Comparison of ENCODE assay signal across 20 mouse cellular contexts in genomic region chr16:49773068-49773467, GRCm38 (mm10). TPM values are rescaled to one million over a fixed set of nuclear protein-coding genes. Genes with fewer than 3 reads are reported as not detected.
DNase-seq lines count a peak whose midpoint lies in the region; ATAC-seq and TF ChIP-seq lines count a peak whose summit lies in the region.
"Had no signal": no experiment of that assay in that cellular context is flagged by ENCODE, and none has a peak within 500 bp of the region (broad histone marks: within the 10 kb centered on the region; RNA-seq: fewer than 3 reads in every experiment).

No protein-coding gene starts in this region.

- peak overlapping the region; percentile 32 for H3K4me3 ChIP-seq in erythroblast, embryonic 14.5 days (replicated peaks)
- no peak overlapping the region for H3K4me3 ChIP-seq in bone marrow, adult 2 months (replicated peaks; ENCODE audit: control insufficient read depth, low read depth, low read length)
- no peak overlapping the region for H3K4me3 ChIP-seq in liver, embryonic 14.5 days (ENCODE audit: insufficient read depth in 1 of 2, low read depth in 2 of 2, low read length in 2 of 2)
- no peak overlapping the region for H3K4me3 ChIP-seq in forebrain, embryonic 10.5 days
- H3K4me3 ChIP-seq: embryonic facial prominence, embryonic 12.5 days; forebrain, embryonic 15.5 days; heart, embryonic 13.5 days; hindbrain, embryonic 15.5 days had no signal

- no peak for DNase-seq in liver, embryonic 14.5 days (ENCODE audit: low read depth in 3 of 3, low spot score in 3 of 3)
- DNase-seq in left cerebral cortex, adult 11 months (ENCODE audit: low spot score), result no peak
- no peak for DNase-seq in forebrain, embryonic 10.5 days (ENCODE audit: extremely low spot score, low spot score)
- no peak for DNase-seq in right cerebral cortex, postnatal 14 days
- DNase-seq: adrenal gland, postnatal 25 days; cerebellum, adult 2 months; cerebellum, postnatal 10 days; gastrocnemius, postnatal 36 days; heart, adult 11 months; heart, postnatal 36 days had no signal

- H3K27ac ChIP-seq in bone marrow, adult 2 months (ENCODE audit: control insufficient read depth, insufficient read depth, low read depth, low read length, poor library complexity), result peak overlapping the region; percentile 62
- H3K27ac ChIP-seq in liver, embryonic 14.5 days, result peak overlapping the region; percentile 98
- no peak overlapping the region for H3K27ac ChIP-seq in forebrain, embryonic 10.5 days
- H3K27ac ChIP-seq: embryonic facial prominence, embryonic 12.5 days; forebrain, embryonic 15.5 days; heart, embryonic 13.5 days; hindbrain, embryonic 15.5 days had no signal

- peak overlapping the region; percentile 58; the same call in 1 of the 2 replicates for H3K9ac ChIP-seq in liver, embryonic 14.5 days (replicated peaks)
- H3K9ac ChIP-seq: embryonic facial prominence, embryonic 12.5 days; forebrain, embryonic 15.5 days; heart, embryonic 13.5 days; hindbrain, embryonic 15.5 days had no signal

- TF ChIP-seq CTCF in bone marrow, adult 2 months (IDR thresholded peaks at IDR 0.05; ENCODE audit: control insufficient read depth, insufficient read depth, low read length), result no peak
- TF ChIP-seq CTCF in liver, embryonic 14.5 days (IDR thresholded peaks at IDR 0.05; ENCODE audit: low read depth), result no peak

- TF ChIP-seq POLR2A in bone marrow, adult 2 months (IDR thresholded peaks at IDR 0.05; ENCODE audit: borderline replicate concordance, control insufficient read depth, low read depth, low read length), result no peak

- peaks cover 100% of the 10 kb centered on the region for H3K4me1 ChIP-seq in erythroblast, embryonic 14.5 days (ENCODE audit: control insufficient read depth)
- peaks cover 13% of the 10 kb centered on the region for H3K4me1 ChIP-seq in bone marrow, adult 2 months (ENCODE audit: control insufficient read depth, insufficient read depth, low read length)
- H3K4me1 ChIP-seq in liver, embryonic 14.5 days (replicated peaks; ENCODE audit: control insufficient read depth in 2 of 2, insufficient read depth in 2 of 2, low read length in 1 of 2), result peaks cover 89% of the 10 kb centered on the region in 2 experiments
- 0 out of 2 replicates have a peak, but pooled peaks cover 5% of the 10 kb centered on the region for H3K4me1 ChIP-seq in forebrain, embryonic 10.5 days
- H3K4me1 ChIP-seq: embryonic facial prominence, embryonic 12.5 days; forebrain, embryonic 15.5 days; hindbrain, embryonic 15.5 days had no signal

- WGBS in bone marrow, adult 2 months, result 22% methylated on average over 1 of the region's 1 CpGs
- WGBS in liver, embryonic 14.5 days (ENCODE audit: insufficient replicate concordance), result 35% methylated on average over 1 of the region's 1 CpGs
- WGBS in forebrain, embryonic 10.5 days, result 95% methylated on average over 1 of the region's 1 CpGs

- no peaks in the 10 kb centered on the region for H3K9me3 ChIP-seq in erythroblast, embryonic 14.5 days (ENCODE audit: control insufficient read depth, low read length)
- H3K9me3 ChIP-seq in liver, embryonic 14.5 days (ENCODE audit: control insufficient read depth, low read length), result no peaks in the 10 kb centered on the region
- H3K9me3 ChIP-seq in forebrain, embryonic 10.5 days, result no peaks in the 10 kb centered on the region
- H3K9me3 ChIP-seq: embryonic facial prominence, embryonic 12.5 days; forebrain, embryonic 15.5 days; heart, embryonic 13.5 days; hindbrain, embryonic 15.5 days had no signal

- H3K27me3 ChIP-seq in erythroblast, embryonic 14.5 days (ENCODE audit: control insufficient read depth), result no peaks in the 10 kb centered on the region
- no peaks in the 10 kb centered on the region for H3K27me3 ChIP-seq in liver, embryonic 14.5 days (ENCODE audit: control insufficient read depth, insufficient read depth, low read length)
- H3K27me3 ChIP-seq in forebrain, embryonic 10.5 days (ENCODE audit: poor library complexity, severe bottlenecking), result no peaks in the 10 kb centered on the region
- H3K27me3 ChIP-seq: embryonic facial prominence, embryonic 12.5 days; forebrain, embryonic 15.5 days; heart, embryonic 13.5 days; hindbrain, embryonic 15.5 days; Patski had no signal

- ATAC-seq in erythroblast, adult 5-6 weeks (replicated peaks; ENCODE audit: low FRiP score, poor library complexity, severe bottlenecking), result no peak
- ATAC-seq in liver, embryonic 14.5 days (ENCODE audit: insufficient read depth), result no peak
- ATAC-seq: activated CD4-positive, CD25-positive, alpha-beta regulatory T cell, adult 4 months; forebrain, embryonic 15.5 days; inflammation-experienced regulatory T-cells, adult 6 months; Patski had no signal

- H3K4me2 ChIP-seq in liver, embryonic 14.5 days (ENCODE audit: low read depth), result peak overlapping the region; percentile 35
- H3K4me2 ChIP-seq: embryonic facial prominence, embryonic 12.5 days; forebrain, embryonic 15.5 days; heart, embryonic 13.5 days; hindbrain, embryonic 15.5 days had no signal

- peaks cover 7% of the 10 kb centered on the region for H3K36me3 ChIP-seq in erythroblast, embryonic 14.5 days (ENCODE audit: control insufficient read depth)
- no peaks in the 10 kb centered on the region for H3K36me3 ChIP-seq in liver, embryonic 14.5 days (replicated peaks; ENCODE audit: control insufficient read depth, insufficient read depth, low read depth)
- no peaks in the 10 kb centered on the region for H3K36me3 ChIP-seq in forebrain, embryonic 10.5 days (replicated peaks)
- H3K36me3 ChIP-seq: embryonic facial prominence, embryonic 12.5 days; forebrain, embryonic 15.5 days; heart, embryonic 13.5 days; hindbrain, embryonic 15.5 days had no signal

- peak; percentile 36; the same call in 1 of the 2 replicates for TF ChIP-seq EP300 in liver, embryonic 14.5 days (IDR thresholded peaks at IDR 0.05; ENCODE audit: low read depth)

RNA-seq across cellular contexts. Expression of gene Cd47, which starts 27.3 kb away (rescaled TPM):
- polyA plus RNA-seq in erythroblast, embryonic 14.5 days (2012), result 19.2 and 22.4 TPM in 2 replicates
- 738 and 836 TPM in 2 replicates for total RNA-seq in erythroblast, adult 5-6 weeks (2015; ENCODE audit: low replicate concordance)
- 851 and 940 TPM in 2 replicates for total RNA-seq in erythroblast, adult 5-6 weeks (2017; ENCODE audit: low replicate concordance)
- 159 and 163 TPM in 2 replicates for polyA plus RNA-seq in bone marrow, adult 2 months (2011; ENCODE audit: insufficient read depth, insufficient read length, low replicate concordance, missing spikeins)
- 54.3 and 82.5 TPM in 2 replicates for polyA plus RNA-seq in liver, embryonic 14.5 days (2012; rRNA removed)
- 331 and 345 TPM in 2 replicates for polyA plus RNA-seq in liver, embryonic 14.5 days (2014; fragmentation: Nextera tagmentation; extraction: Ambion mirVana)
- polyA plus RNA-seq in forebrain, embryonic 10.5 days (2016; fragmentation: Nextera tagmentation; extraction: Ambion mirVana), result 31.9 and 32.8 TPM in 2 replicates
